Mouse (Mus musculus) gonadal fat pad, adult 2 months (tissue): ENCODE results near the gene Rassf6. TPM values are rescaled to one million over a fixed set of nuclear protein-coding genes. Genes with fewer than 3 reads are reported as not detected.
A peak's percentile ranks its signal among the peaks of the same experiment; 100 is the strongest.

Source experiments
- DNase-seq: peaks from one replicate; pipeline ENCODE4 v3.0.0-alpha.2; 2012; ENCODE audit warnings: low read depth
- polyA plus RNA-seq: library from polyadenylated mRNA; depleted of rRNA; stranded (reverse); fragments of >200 nt; gene quantifications from 2 replicates; pipeline ENCODE4 v1.2.3, GENCODE M21; 2012; rRNA removed

Gene Rassf6
- 1.5 and 1.7 TPM in 2 replicates for polyA plus RNA-seq

- no peak for DNase-seq
These were observed at the start of gene Rassf6 for GRCm38 (mm10) chr5:90640286-90641217. Rassf6 (minus strand) TSS chr5:90640657.

- peak; percentile 36 for DNase-seq
These were observed 49.1 kb upstream of the Rassf6 start for GRCm38 (mm10) chr5:90689426-90690128.

GRCm38 (mm10) chr5:90687913-90688312 is 47.5 kb upstream of the Rassf6 start:
- no peak for DNase-seq

- no peak for DNase-seq
These were observed 44.5 kb upstream of the Rassf6 start for GRCm38 (mm10) chr5:90684994-90685393.

GRCm38 (mm10) chr5:90681842-90682241 is 41.4 kb upstream of the Rassf6 start:
- DNase-seq: peak; percentile 16

- DNase-seq: no peak
These were observed 37.1 kb upstream of the Rassf6 start for GRCm38 (mm10) chr5:90677560-90677959.

GRCm38 (mm10) chr5:90661852-90662251 is 21.4 kb upstream of the Rassf6 start:
- DNase-seq: no peak

GRCm38 (mm10) chr5:90661436-90661835 is 21.0 kb upstream of the Rassf6 start:
- DNase-seq: no peak

GRCm38 (mm10) chr5:90660411-90660810 is 20.0 kb upstream of the Rassf6 start:
- DNase-seq: no peak

- no peak for DNase-seq
These were observed 16.2 kb upstream of the Rassf6 start for GRCm38 (mm10) chr5:90656681-90657080.

- DNase-seq: no peak
These were observed 15.4 kb upstream of the Rassf6 start for GRCm38 (mm10) chr5:90655891-90656290.

GRCm38 (mm10) chr5:90654798-90655197 is 14.3 kb upstream of the Rassf6 start:
- no peak for DNase-seq

- no peak for DNase-seq
These were observed 12.3 kb upstream of the Rassf6 start for GRCm38 (mm10) chr5:90652724-90653123.

- no peak for DNase-seq
These were observed 10.2 kb upstream of the Rassf6 start for GRCm38 (mm10) chr5:90650466-90651150.

GRCm38 (mm10) chr5:90647473-90647872 is 7.0 kb upstream of the Rassf6 start:
- DNase-seq: no peak

- no peak for DNase-seq
These were observed 5.9 kb upstream of the Rassf6 start for GRCm38 (mm10) chr5:90646398-90646797.

GRCm38 (mm10) chr5:90645579-90645978 is 5.1 kb upstream of the Rassf6 start:
- DNase-seq: no peak

- no peak for DNase-seq
These were observed 757 bp upstream of the Rassf6 start for GRCm38 (mm10) chr5:90641218-90641610.

- no peak for DNase-seq
These were observed 5.6 kb downstream of the Rassf6 start for GRCm38 (mm10) chr5:90634885-90635284.

- no peak for DNase-seq
These were observed 11.9 kb downstream of the Rassf6 start for GRCm38 (mm10) chr5:90628530-90628929.

GRCm38 (mm10) chr5:90628011-90628410 is 12.4 kb downstream of the Rassf6 start:
- no peak for DNase-seq

GRCm38 (mm10) chr5:90627423-90627822 is 13.0 kb downstream of the Rassf6 start:
- DNase-seq: no peak
